Mouse (Mus musculus) heart, postnatal 0 days (tissue): Measurements from ENCODE around the gene Fastkd3.

Experiments used
- CTCF ChIP-seq: IDR thresholded peaks from 2 replicates; pipeline ENCODE4 v1.5.1; 2016; ENCODE audit warnings: antibody characterized with exemption, control low read depth, low read depth
- EP300 ChIP-seq: IDR thresholded peaks from 2 replicates; pipeline ENCODE4 v1.6.1; 2016; ENCODE audit warnings: antibody characterized with exemption, low read depth

DNA sequence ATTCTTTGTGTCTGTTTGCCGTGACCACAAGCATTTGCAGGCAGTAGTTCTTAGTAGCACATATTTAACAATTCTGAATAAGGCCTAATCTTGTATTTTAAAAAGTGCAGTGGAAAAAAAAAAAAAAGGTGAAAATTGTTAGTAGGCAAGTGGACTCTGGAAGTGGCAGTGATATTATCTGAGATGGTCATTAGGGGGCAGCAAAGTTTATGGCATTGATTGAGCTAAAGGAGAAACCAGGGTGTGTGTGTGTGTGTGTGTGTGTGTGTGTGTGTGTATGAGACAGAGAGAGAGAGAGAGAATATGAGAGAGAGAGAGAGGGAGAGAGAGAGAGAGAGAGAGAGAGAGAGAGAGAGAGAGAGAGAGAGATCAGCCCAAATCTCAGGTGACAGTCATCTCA lies 11.8 kb downstream of the Fastkd3 start:
- TF ChIP-seq CTCF = peak; percentile 37
- no peak for TF ChIP-seq EP300
